Mouse (Mus musculus): ENCODE results near the gene Ifnl3.

DNA sequence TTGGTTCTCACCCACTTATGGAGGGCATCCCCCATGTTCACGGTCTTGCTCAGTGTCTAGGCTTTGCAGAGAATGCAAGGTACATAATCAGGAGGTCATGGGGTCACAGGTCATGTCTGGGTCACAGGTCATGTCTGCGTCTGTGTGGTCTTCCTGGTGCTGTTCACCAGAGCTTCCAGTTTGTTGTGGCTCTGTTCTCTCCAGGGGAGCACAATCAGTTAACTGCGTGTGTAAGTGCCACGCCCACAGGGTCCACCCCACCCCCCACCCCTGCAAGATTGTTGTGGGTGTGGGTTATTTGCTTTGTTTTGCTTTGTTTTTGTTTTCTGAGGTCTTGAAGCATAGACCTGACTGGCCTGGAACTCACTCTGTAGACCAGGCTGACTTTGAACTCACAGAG, 38.4 kb upstream of the Ifnl3 start:
- TF ChIP-seq POLR2A (IDR thresholded peaks at IDR 0.05; ENCODE audit: low read depth, low read length): no peak
- TF ChIP-seq CTCF (conservative IDR thresholded peaks at IDR 0.05; ENCODE audit: insufficient read depth, insufficient read length, low read depth, low read length): no peak

Measured in kidney, adult 2 months (tissue).